In the genomic region with DNA sequence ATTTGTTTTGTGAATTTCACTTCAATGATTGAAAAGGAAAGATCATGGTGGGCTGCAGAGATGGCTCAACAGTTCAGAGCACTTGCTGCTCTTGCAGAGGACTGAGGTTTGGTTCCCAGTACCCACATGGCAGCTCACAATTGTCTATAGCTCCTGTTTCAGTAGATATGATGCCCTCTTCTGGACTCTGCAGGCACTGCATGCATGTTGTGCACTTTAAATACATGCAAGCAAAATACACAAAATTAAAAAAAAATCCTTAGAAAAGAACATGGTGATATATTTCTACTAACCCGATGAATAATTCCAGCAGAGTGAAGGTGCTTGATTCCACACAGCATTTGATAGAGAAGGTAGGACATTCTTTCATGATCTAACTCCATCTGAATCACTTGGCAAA, we compare ENCODE assay signal across 13 mouse cellular contexts. TPM values are rescaled to one million over a fixed set of nuclear protein-coding genes. Genes with fewer than 3 reads are reported as not detected.
A peak's percentile ranks its signal among the peaks of the same experiment; 100 is the strongest.
DNase-seq lines count a peak whose midpoint lies in the region; ATAC-seq and TF ChIP-seq lines count a peak whose summit lies in the region.
"Had no signal": no experiment of that assay in that cellular context is flagged by ENCODE, and none has a peak within 500 bp of the region (broad histone marks: within the 10 kb centered on the region; RNA-seq: fewer than 3 reads in every experiment).

No protein-coding gene starts in this region.

- no peaks in the 10 kb centered on the region for H3K27me3 ChIP-seq in lung, embryonic 14.5 days (ENCODE audit: insufficient read depth, low read length)
- no peaks in the 10 kb centered on the region for H3K27me3 ChIP-seq in MEL (ENCODE audit: control insufficient read depth in 1 of 2, insufficient read depth in 2 of 2, low read length in 2 of 2)
- H3K27me3 ChIP-seq: embryonic facial prominence, embryonic 15.5 days; limb, embryonic 13.5 days had no signal

- WGBS in lung, embryonic 14.5 days, result 100% methylated on average over 1 of the region's 1 CpGs

- H3K27ac ChIP-seq in lung, embryonic 14.5 days (ENCODE audit: low read depth), result no peak overlapping the region
- H3K27ac ChIP-seq in MEL (ENCODE audit: control insufficient read depth, low read depth, low read length), result no peak overlapping the region
- H3K27ac ChIP-seq: embryonic facial prominence, embryonic 15.5 days; limb, embryonic 13.5 days; midbrain, embryonic 10.5 days had no signal

- H3K4me1 ChIP-seq in lung, embryonic 14.5 days (ENCODE audit: insufficient read depth), result no peaks in the 10 kb centered on the region
- H3K4me1 ChIP-seq in MEL (ENCODE audit: control insufficient read depth in 1 of 2, insufficient read depth in 2 of 2, low read length in 2 of 2), result no peaks in the 10 kb centered on the region
- H3K4me1 ChIP-seq: embryonic facial prominence, embryonic 15.5 days; limb, embryonic 13.5 days; midbrain, embryonic 10.5 days had no signal

- no peaks in the 10 kb centered on the region for H3K9me3 ChIP-seq in lung, embryonic 14.5 days (ENCODE audit: low read depth, low read length)
- H3K9me3 ChIP-seq in MEL (replicated peaks; ENCODE audit: insufficient read depth, low read length), result no peaks in the 10 kb centered on the region
- H3K9me3 ChIP-seq: embryonic facial prominence, embryonic 15.5 days; limb, embryonic 13.5 days; midbrain, embryonic 10.5 days had no signal

- H3K4me2 ChIP-seq in lung, embryonic 14.5 days, result no peak overlapping the region
- H3K4me2 ChIP-seq: embryonic facial prominence, embryonic 15.5 days; limb, embryonic 13.5 days had no signal

- no peak overlapping the region for H3K4me3 ChIP-seq in lung, embryonic 14.5 days (ENCODE audit: low read depth, low read length)
- H3K4me3 ChIP-seq in MEL (ENCODE audit: control insufficient read depth in 1 of 2, insufficient read depth in 1 of 2, low read depth in 2 of 2, low read length in 2 of 2), result no peak overlapping the region
- H3K4me3 ChIP-seq: embryonic facial prominence, embryonic 15.5 days; limb, embryonic 13.5 days; midbrain, embryonic 10.5 days had no signal

- TF ChIP-seq EP300 in MEL (IDR thresholded peaks at IDR 0.05; ENCODE audit: low read depth in 1 of 2, low read length in 2 of 2), result no peak

- TF ChIP-seq POLR2A in MEL (IDR thresholded peaks at IDR 0.05; ENCODE audit: control insufficient read depth in 1 of 2, insufficient read depth in 1 of 2, low read depth in 1 of 2, low read length in 2 of 2, poor library complexity in 1 of 2), result no peak

- TF ChIP-seq RAD21 in MEL (IDR thresholded peaks at IDR 0.05; ENCODE audit: low read depth, low read length), result no peak

- no peak for ATAC-seq in lung, embryonic 14.5 days (ENCODE audit: insufficient read depth)

- TF ChIP-seq CTCF in lung, embryonic 14.5 days (IDR thresholded peaks at IDR 0.05; ENCODE audit: low read depth), result peak; percentile 28; the same call in 1 of the 2 replicates
- peak; percentile 13 to 65 (median 38); a peak in 4 of 6 replicates for TF ChIP-seq CTCF in MEL (IDR thresholded peaks at IDR 0.05 in 2 of 3, conservative IDR thresholded peaks at IDR 0.05 in 1 of 3; ENCODE audit: control insufficient read depth in 1 of 3, insufficient read depth in 1 of 3, low read depth in 2 of 3, low read length in 3 of 3, poor library complexity in 1 of 3, severe bottlenecking in 1 of 3)

- peak; percentile 17 for DNase-seq in embryo, embryonic 10 days (ENCODE audit: low spot score)
- DNase-seq in embryo, embryonic 11 days, result no peak
- peak; percentile 31 for DNase-seq in lung, embryonic 14.5 days
- DNase-seq in lung, postnatal 4 days, result no peak
- DNase-seq in MEL (ENCODE audit: low read depth, low spot score), result peak; percentile 61
- DNase-seq in natural killer cell, adult 2 months (ENCODE audit: low spot score in 2 of 2), result peak; percentile 1 to 22
- DNase-seq in right cerebral cortex, postnatal 14 days, result no peak
- no peak for DNase-seq in spleen, postnatal 4 days (ENCODE audit: low spot score in 2 of 2)
- DNase-seq: adrenal gland, postnatal 10 days; cerebellum, adult 8-10 months had no signal

- H3K79me2 ChIP-seq in MEL (ENCODE audit: control insufficient read depth, insufficient read depth, low read length, poor library complexity), result no peaks in the 10 kb centered on the region; the same call in 1 of the 2 replicates

- H3K36me3 ChIP-seq in lung, embryonic 14.5 days (ENCODE audit: insufficient read depth), result peaks cover 14% of the 10 kb centered on the region
- peaks cover 0 to 8% of the 10 kb centered on the region in 2 experiments; a peak in 2 of 4 replicates for H3K36me3 ChIP-seq in MEL (ENCODE audit: control insufficient read depth in 1 of 2, insufficient read depth in 2 of 2, low read length in 2 of 2)

- H3K9ac ChIP-seq in lung, embryonic 14.5 days, result no peak overlapping the region
- H3K9ac ChIP-seq in MEL (ENCODE audit: control insufficient read depth, low read depth, low read length, poor library complexity, severe bottlenecking), result no peak overlapping the region
- H3K9ac ChIP-seq: embryonic facial prominence, embryonic 15.5 days; limb, embryonic 13.5 days had no signal

TF ChIP-seq in MEL, 35 proteins besides CTCF, POLR2A, EP300 and RAD21:
- TF ChIP-seq SMC3 (IDR thresholded peaks at IDR 0.05; ENCODE audit: low read depth, low read length), result peak; percentile 17; the same call in 1 of the 2 replicates
- no peak for TF ChIP-seq GATA1 (IDR thresholded peaks at IDR 0.05; ENCODE audit: low read depth, low read length)
TF ChIP-seq in MEL: peak in this region for 1.

RNA-seq across cellular contexts. Expression of a gene that starts 44.6 kb away (rescaled TPM):
- 17.1 and 17.5 TPM in 2 replicates for polyA plus RNA-seq in lung, embryonic 14.5 days (2014; fragmentation: Nextera tagmentation; extraction: Ambion mirVana)
- 27.5 and 29.2 TPM in 2 replicates for total RNA-seq in MEL (2012; rRNA removed)
- polyA plus RNA-seq in MEL (2012; ENCODE audit: insufficient read depth in 1 of 2, insufficient read length in 2 of 2, low read depth in 1 of 2, low replicate concordance in 2 of 2, missing spikeins in 1 of 2), result 10 to 100 TPM in 1 of 2 experiments, not detected in 1; 47.5 TPM

Comparison
In these comparisons a context has a peak if more than half of its experiments do, and no peak if none do; other contexts are left out.
1. DNase-seq: peak in embryo, embryonic 10 days (single experiment), lung, embryonic 14.5 days (single experiment), MEL (single experiment) and natural killer cell, adult 2 months (2 of 2); none in embryo, embryonic 11 days (single experiment), lung, postnatal 4 days (0 of 2), right cerebral cortex, postnatal 14 days (single experiment) and spleen, postnatal 4 days (0 of 2).